Mouse (Mus musculus): Measurements from ENCODE around the gene Kcnq2. TPM values are rescaled to one million over a fixed set of nuclear protein-coding genes. Genes with fewer than 3 reads are reported as not detected.

Gene Kcnq2
- polyA plus RNA-seq, 1 experiment from 2014 or later, result 1.8 TPM

GRCm38 (mm10) chr2:181119952-181120351 lies 15.1 kb downstream of the Kcnq2 start:
- 26% methylated on average over 10 of the region's 10 CpGs for WGBS

GRCm38 (mm10) chr2:181116436-181116835 lies 18.7 kb downstream of the Kcnq2 start:
- Histone ChIP-seq H3K9me3 (no peaks in the 10 kb centered on the region), H3K4me3 (no peak overlapping the region), H3K27ac (replicated peaks) (no peak overlapping the region), H3K36me3 (replicated peaks) (no peaks in the 10 kb centered on the region), H3K27me3 (replicated peaks; ENCODE audit: low read depth, poor library complexity, severe bottlenecking) (no peaks in the 10 kb centered on the region), H3K4me1 (peaks cover 21% of the 10 kb centered on the region)
- DNase-seq (ENCODE audit: low spot score), result no peak
- WGBS, result 86% methylated on average over 5 of the region's 5 CpGs

More at GRCm38 (mm10) chr2:181119952-181120351, 15.1 kb downstream of the Kcnq2 start:
- Histone ChIP-seq H3K36me3 (replicated peaks) (no peaks in the 10 kb centered on the region), H3K4me1 (peaks cover 13% of the 10 kb centered on the region), H3K27ac (replicated peaks) (no peak overlapping the region), H3K4me3 (no peak overlapping the region), H3K27me3 (replicated peaks; ENCODE audit: low read depth, poor library complexity, severe bottlenecking) (no peaks in the 10 kb centered on the region), H3K9me3 (no peaks in the 10 kb centered on the region)
- no peak for DNase-seq (ENCODE audit: low spot score)

DNA sequence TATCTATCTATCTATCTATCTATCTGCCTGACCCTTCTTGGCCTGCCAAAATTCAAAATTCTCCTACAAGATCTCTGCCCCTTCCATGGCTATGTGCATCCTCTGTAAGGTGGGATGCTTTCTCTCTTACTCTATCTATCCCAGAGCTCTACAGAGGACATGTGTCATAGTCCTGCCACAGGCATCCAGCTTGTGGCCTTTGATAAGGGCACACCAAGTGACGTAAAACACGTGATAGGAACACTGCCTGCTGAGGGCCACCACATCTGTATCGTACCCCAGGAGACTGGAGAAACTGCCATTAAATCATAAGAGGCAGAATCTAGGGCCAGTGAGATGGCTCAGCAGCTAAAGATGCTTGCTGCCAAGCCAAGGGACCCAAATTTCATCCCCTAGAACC lies 19.7 kb downstream of the Kcnq2 start:
- Histone ChIP-seq H3K36me3 (replicated peaks) (no peaks in the 10 kb centered on the region), H3K27ac (replicated peaks) (no peak overlapping the region), H3K9me3 (no peaks in the 10 kb centered on the region), H3K4me1 (peaks cover 18% of the 10 kb centered on the region), H3K27me3 (replicated peaks; ENCODE audit: low read depth, poor library complexity, severe bottlenecking) (no peaks in the 10 kb centered on the region), H3K4me3 (no peak overlapping the region)
- 82% methylated on average over 3 of the region's 3 CpGs for WGBS
- no peak for DNase-seq (ENCODE audit: low spot score)

DNA sequence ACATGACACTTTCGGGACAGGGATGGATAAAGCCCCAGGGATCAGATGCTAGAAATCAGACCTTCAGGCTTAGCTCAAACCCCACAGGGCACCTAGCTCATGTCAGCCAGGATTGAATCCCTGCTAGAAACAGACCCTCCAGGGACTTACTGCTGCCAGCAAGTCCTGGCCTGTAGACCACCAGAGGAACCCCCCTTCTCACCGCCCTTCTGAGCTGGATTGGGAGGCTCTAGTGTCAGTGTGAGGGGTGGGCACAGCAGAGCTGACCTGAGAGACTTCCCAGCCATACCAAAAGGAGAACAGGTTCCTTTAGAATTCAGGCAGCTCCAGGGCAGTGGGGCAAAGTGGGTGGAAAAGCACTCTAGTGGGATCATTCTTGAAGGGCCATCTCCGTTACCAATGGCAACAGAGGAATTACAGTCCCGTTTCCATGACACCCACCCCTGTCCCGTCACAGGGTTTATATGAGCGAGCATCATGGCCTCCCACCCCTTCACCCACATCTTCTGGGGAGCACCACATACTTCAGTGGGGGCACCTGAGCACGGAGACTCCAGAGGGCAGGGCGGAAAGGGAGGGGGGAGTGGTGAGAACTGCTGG lies 21.2 kb downstream of the Kcnq2 start:
- 79% methylated on average over 8 of the region's 8 CpGs for WGBS
- Histone ChIP-seq H3K4me1 (peaks cover 12% of the 10 kb centered on the region), H3K27ac (replicated peaks) (no peak overlapping the region), H3K27me3 (replicated peaks; ENCODE audit: low read depth, poor library complexity, severe bottlenecking) (no peaks in the 10 kb centered on the region), H3K9me3 (no peaks in the 10 kb centered on the region), H3K4me3 (no peak overlapping the region), H3K36me3 (replicated peaks) (no peaks in the 10 kb centered on the region)
- DNase-seq (ENCODE audit: low spot score), result no peak

DNA sequence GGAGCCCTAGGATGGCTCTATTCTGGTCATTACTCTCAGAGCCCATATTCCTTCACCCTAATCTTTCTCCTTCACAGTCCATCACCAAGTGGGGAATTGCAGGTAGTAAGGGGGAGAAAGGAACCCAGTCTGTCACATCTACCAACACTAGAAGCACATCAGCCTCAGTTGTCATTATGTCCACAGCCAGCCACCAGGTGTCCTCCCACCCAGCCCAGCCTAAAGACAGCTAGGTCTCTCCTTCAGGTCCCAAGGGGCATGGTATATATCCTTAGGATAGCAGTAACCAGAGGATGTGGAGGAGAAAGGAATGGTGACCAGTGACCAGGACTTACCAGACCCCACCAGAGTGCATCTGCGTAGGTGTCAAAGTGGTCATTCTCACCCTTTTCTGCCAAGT lies 23.4 kb downstream of the Kcnq2 start:
- Histone ChIP-seq H3K36me3 (replicated peaks) (no peaks in the 10 kb centered on the region), H3K9me3 (no peaks in the 10 kb centered on the region), H3K27me3 (replicated peaks; ENCODE audit: low read depth, poor library complexity, severe bottlenecking) (no peaks in the 10 kb centered on the region), H3K27ac (replicated peaks) (no peak overlapping the region), H3K4me3 (no peak overlapping the region), H3K4me1 (peaks cover 12% of the 10 kb centered on the region)
- WGBS, result 92% methylated on average over 1 of the region's 1 CpGs
- no peak for DNase-seq (ENCODE audit: low spot score)

DNA sequence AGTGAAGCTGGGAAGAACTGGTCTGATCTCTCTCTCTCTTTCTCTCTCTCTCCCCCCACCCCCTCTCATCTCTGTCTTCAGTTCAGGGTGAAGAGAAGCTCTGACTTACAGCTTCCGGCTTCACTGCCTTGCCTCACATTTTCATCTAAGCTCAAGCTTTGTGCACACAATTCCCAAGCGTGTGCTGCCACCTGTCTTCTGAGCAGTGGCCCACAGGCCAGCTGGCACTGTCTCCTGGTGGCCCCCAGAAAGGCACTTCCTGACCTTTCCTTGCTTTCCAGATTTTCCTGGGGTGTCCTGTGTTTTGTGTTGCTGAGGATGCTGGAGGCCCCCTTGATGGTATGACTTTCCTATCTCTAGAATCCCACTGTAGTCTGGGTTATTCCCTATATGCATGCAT lies 31.0 kb downstream of the Kcnq2 start:
- no peak for DNase-seq (ENCODE audit: low spot score)
- H3K36me3 ChIP-seq (replicated peaks), result no peaks in the 10 kb centered on the region
- H3K4me1 ChIP-seq, result peaks cover 8% of the 10 kb centered on the region; the same call in 1 of the 2 replicates
- 68% methylated on average over 2 of the region's 2 CpGs for WGBS
- no peak overlapping the region for H3K4me3 ChIP-seq
- H3K9me3 ChIP-seq, result no peaks in the 10 kb centered on the region
- H3K27me3 ChIP-seq (replicated peaks; ENCODE audit: low read depth, poor library complexity, severe bottlenecking), result no peaks in the 10 kb centered on the region
- H3K27ac ChIP-seq (replicated peaks), result no peak overlapping the region

DNA sequence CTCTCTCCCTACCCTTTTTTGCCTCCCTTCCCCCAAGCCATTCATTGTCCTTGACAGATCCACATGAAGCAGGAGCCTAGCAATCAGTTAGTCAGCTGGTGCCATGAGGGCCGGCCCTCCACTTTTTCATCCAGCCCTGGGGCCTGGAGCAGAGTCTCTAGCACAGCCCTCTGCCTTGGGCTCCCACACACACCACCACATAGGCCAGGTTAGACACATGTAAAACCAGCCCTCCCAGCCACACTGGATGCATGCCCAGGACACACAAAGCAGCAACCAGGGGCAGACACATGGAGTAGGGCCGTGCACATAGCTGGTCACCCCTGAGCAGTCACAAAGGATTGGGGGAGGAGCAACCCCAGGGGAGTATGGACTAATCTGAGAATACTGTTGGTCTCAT lies 32.9 kb downstream of the Kcnq2 start:
- Histone ChIP-seq H3K27ac (replicated peaks) (0 out of 2 replicates have a peak overlapping the region, but pooled peaks have one; percentile 26), H3K9me3 (no peaks in the 10 kb centered on the region), H3K36me3 (replicated peaks) (no peaks in the 10 kb centered on the region), H3K27me3 (replicated peaks; ENCODE audit: low read depth, poor library complexity, severe bottlenecking) (no peaks in the 10 kb centered on the region), H3K4me1 (peaks cover 8% of the 10 kb centered on the region; the same call in 1 of the 2 replicates), H3K4me3 (no peak overlapping the region)
- 35% methylated on average over 2 of the region's 2 CpGs for WGBS
- DNase-seq (ENCODE audit: low spot score), result no peak

- H3K9me3 ChIP-seq, result no peaks in the 10 kb centered on the region
- H3K4me1 ChIP-seq, result peaks cover 8% of the 10 kb centered on the region; the same call in 1 of the 2 replicates
- H3K27me3 ChIP-seq (replicated peaks; ENCODE audit: low read depth, poor library complexity, severe bottlenecking), result no peaks in the 10 kb centered on the region
- WGBS, result 74% methylated on average over 1 of the region's 1 CpGs
- no peak for DNase-seq (ENCODE audit: low spot score)
- H3K36me3 ChIP-seq (replicated peaks), result no peaks in the 10 kb centered on the region
- H3K4me3 ChIP-seq, result no peak overlapping the region
- no peak overlapping the region for H3K27ac ChIP-seq (replicated peaks)
These were observed 33.5 kb downstream of the Kcnq2 start for GRCm38 (mm10) chr2:181101626-181102025.

GRCm38 (mm10) chr2:181100087-181100486 lies 35.0 kb downstream of the Kcnq2 start:
- Histone ChIP-seq H3K9me3 (no peaks in the 10 kb centered on the region), H3K4me3 (no peak overlapping the region), H3K4me1 (peaks cover 13% of the 10 kb centered on the region; the same call in 1 of the 2 replicates), H3K27ac (replicated peaks) (no peak overlapping the region), H3K27me3 (replicated peaks; ENCODE audit: low read depth, poor library complexity, severe bottlenecking) (no peaks in the 10 kb centered on the region), H3K36me3 (replicated peaks) (no peaks in the 10 kb centered on the region)
- WGBS, result 92% methylated on average over 2 of the region's 2 CpGs
- no peak for DNase-seq (ENCODE audit: low spot score)

GRCm38 (mm10) chr2:181090123-181090522 lies 45.0 kb downstream of the Kcnq2 start:
- Histone ChIP-seq H3K4me1 (peaks cover 16% of the 10 kb centered on the region), H3K27me3 (replicated peaks; ENCODE audit: low read depth, poor library complexity, severe bottlenecking) (0 out of 2 replicates have a peak, but pooled peaks cover 4% of the 10 kb centered on the region), H3K27ac (replicated peaks) (no peak overlapping the region), H3K9me3 (no peaks in the 10 kb centered on the region), H3K36me3 (replicated peaks) (no peaks in the 10 kb centered on the region), H3K4me3 (no peak overlapping the region)
- WGBS, result 83% methylated on average over 3 of the region's 3 CpGs
- DNase-seq (ENCODE audit: low spot score), result no peak

- Histone ChIP-seq H3K27me3 (replicated peaks; ENCODE audit: low read depth, poor library complexity, severe bottlenecking) (peaks cover 9% of the 10 kb centered on the region; the same call in 1 of the 2 replicates), H3K4me1 (peaks cover 5% of the 10 kb centered on the region), H3K36me3 (replicated peaks) (no peaks in the 10 kb centered on the region), H3K27ac (replicated peaks) (no peak overlapping the region), H3K9me3 (no peaks in the 10 kb centered on the region), H3K4me3 (no peak overlapping the region)
- WGBS, result 66% methylated on average over 8 of the region's 8 CpGs
- DNase-seq (ENCODE audit: low spot score), result no peak
These were observed 50.1 kb downstream of the Kcnq2 start for GRCm38 (mm10) chr2:181084997-181085396.

DNA sequence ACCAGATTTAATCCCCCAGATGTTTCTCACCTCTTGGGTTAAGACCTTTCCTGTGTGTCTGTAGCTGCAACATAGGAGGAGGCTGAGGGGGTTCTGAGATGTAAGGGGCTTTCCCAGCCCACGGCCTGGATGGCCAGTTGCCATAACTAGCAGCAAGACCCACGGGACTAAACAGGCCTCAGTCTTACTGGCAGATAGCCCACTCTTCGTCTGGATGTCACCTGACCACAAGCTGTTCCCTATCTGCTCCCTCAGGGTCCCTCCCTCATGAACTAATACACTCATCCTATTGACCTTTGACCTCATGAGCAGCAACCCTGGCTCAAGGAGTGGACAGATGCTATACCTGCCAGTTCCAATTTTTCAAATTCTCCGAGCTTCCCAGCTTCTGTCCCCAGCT lies 51.2 kb downstream of the Kcnq2 start:
- H3K4me1 ChIP-seq, result peaks cover 5% of the 10 kb centered on the region
- whole genome bisulfite sequencing, result 61% methylated on average over 4 of the region's 4 CpGs
- H3K4me3 ChIP-seq, result no peak overlapping the region
- peaks cover 9% of the 10 kb centered on the region; the same call in 1 of the 2 replicates for H3K27me3 ChIP-seq (replicated peaks; ENCODE audit: low read depth, poor library complexity, severe bottlenecking)
- DNase-seq (ENCODE audit: low spot score), result no peak
- H3K27ac ChIP-seq (replicated peaks), result no peak overlapping the region
- no peaks in the 10 kb centered on the region for H3K9me3 ChIP-seq
- no peaks in the 10 kb centered on the region for H3K36me3 ChIP-seq (replicated peaks)

DNA sequence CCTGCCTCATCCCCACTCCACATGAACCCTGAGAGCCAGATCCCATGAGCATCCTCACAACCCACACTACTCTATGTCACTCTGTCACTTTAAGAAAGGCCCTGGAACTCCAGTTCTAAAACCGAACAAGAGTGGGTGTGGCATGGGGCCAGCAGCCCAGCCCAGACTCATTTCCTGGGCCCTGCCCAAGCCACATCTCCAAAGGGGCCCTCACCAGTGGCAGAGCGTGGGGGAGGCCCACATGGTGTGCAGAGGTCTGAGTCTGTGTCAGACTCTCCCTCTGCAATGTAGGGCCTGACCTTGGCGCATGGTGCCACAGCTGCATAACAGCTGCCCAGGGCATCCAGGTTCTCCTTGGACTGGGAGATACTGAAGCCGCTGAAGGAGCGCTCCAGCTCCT lies 54.2 kb downstream of the Kcnq2 start:
- Histone ChIP-seq H3K4me1 (peaks cover 12% of the 10 kb centered on the region), H3K36me3 (replicated peaks) (no peaks in the 10 kb centered on the region), H3K9me3 (no peaks in the 10 kb centered on the region), H3K27me3 (replicated peaks; ENCODE audit: low read depth, poor library complexity, severe bottlenecking) (peaks cover 9% of the 10 kb centered on the region; the same call in 1 of the 2 replicates), H3K4me3 (no peak overlapping the region), H3K27ac (replicated peaks) (no peak overlapping the region)
- no peak for DNase-seq (ENCODE audit: low spot score)
- WGBS, result 72% methylated on average over 5 of the region's 5 CpGs
